Mouse (Mus musculus): Measurements from ENCODE around the gene Rpsa. TPM values are rescaled to one million over a fixed set of nuclear protein-coding genes. Genes with fewer than 3 reads are reported as not detected.
A peak's percentile ranks its signal among the peaks of the same experiment; 100 is the strongest.

Gene Rpsa
- polyA plus RNA-seq, 1 experiment from 2014 or later, result 941 TPM

DNA sequence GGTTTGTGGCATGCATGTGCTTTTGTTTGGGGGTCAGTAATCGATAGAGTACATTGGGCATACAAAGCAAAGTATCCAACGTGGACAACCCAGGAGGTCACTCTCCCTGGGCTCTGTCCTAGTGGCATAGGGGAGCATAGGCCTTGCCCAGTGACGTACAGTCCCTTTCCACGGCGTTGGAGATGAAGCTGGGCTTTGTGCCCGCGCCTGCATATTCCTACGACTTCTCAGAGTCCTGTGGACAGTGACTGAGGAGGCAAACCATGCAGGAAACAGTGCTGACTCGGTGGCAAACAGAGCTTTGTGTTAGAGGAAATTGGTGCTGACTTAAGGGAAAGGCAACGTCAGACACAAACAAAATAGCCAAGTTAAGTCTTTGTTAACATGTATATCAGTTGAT, 1.8 kb downstream of the Rpsa start:
- Histone ChIP-seq H3K4me3 (ENCODE audit: low read depth, low read length) (peak overlapping the region; percentile 99; the same call in 1 of the 2 replicates), H3K27me3 (ENCODE audit: control insufficient read depth, insufficient read depth, low read length) (no peaks in the 10 kb centered on the region), H3K4me2 (replicated peaks; ENCODE audit: low read depth) (peak overlapping the region; percentile 73), H3K4me1 (replicated peaks; ENCODE audit: control insufficient read depth, insufficient read depth) (no peaks in the 10 kb centered on the region), H3K36me3 (ENCODE audit: control insufficient read depth, insufficient read depth, low read length) (peaks cover 15% of the 10 kb centered on the region; the same call in 1 of the 2 replicates), H3K27ac (replicated peaks) (no peak overlapping the region), H3K9ac (ENCODE audit: low read length) (peak overlapping the region; percentile 97; the same call in 1 of the 2 replicates), H3K9me3 (ENCODE audit: control insufficient read depth, low read length) (no peaks in the 10 kb centered on the region)
- ATAC-seq (ENCODE audit: low FRiP score, low TSS enrichment) (no peak), DNase-seq (ENCODE audit: low spot score) (no peak)
- 60% methylated on average over 10 of the region's 10 CpGs for WGBS
- no peak for TF ChIP-seq CTCF (IDR thresholded peaks at IDR 0.05; ENCODE audit: low read depth)
- no peak for TF ChIP-seq EP300 (optimal IDR thresholded peaks at IDR 0.05)

DNA sequence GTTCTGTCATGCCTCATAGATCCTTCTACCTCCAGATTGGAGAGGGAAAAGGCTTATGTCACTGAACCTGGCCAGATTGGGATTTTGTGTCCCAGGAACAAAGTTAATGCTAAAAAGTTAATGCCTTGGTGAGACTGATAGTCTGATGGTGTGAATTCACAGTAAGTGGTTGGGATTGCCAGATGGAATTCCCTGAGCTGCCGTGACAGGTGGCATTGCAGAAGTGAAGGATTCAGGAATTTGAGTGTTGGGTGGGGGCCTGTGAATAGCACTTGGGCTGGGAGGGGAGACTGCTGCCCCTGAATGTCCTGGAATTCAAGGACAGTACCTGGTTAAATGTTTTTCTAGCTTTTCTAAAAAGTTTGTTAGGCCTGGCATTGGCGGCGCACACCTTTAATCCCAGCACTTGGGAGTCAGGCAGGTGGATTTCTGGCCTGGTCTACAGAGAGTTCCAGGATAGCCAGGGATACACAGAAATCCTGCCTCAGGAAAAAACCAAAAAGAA, 4.3 kb downstream of the Rpsa start:
- Histone ChIP-seq H3K27ac (replicated peaks) (no peak overlapping the region), H3K27me3 (ENCODE audit: control insufficient read depth, insufficient read depth, low read length) (no peaks in the 10 kb centered on the region), H3K4me1 (replicated peaks; ENCODE audit: control insufficient read depth, insufficient read depth) (no peaks in the 10 kb centered on the region), H3K9ac (ENCODE audit: low read length) (no peak overlapping the region), H3K4me2 (replicated peaks; ENCODE audit: low read depth) (no peak overlapping the region), H3K36me3 (ENCODE audit: control insufficient read depth, insufficient read depth, low read length) (peaks cover 15% of the 10 kb centered on the region; the same call in 1 of the 2 replicates), H3K4me3 (ENCODE audit: low read depth, low read length) (no peak overlapping the region), H3K9me3 (ENCODE audit: control insufficient read depth, low read length) (no peaks in the 10 kb centered on the region)
- ATAC-seq (ENCODE audit: low FRiP score, low TSS enrichment) (no peak), DNase-seq (ENCODE audit: low spot score) (no peak)
- no peak for TF ChIP-seq CTCF (IDR thresholded peaks at IDR 0.05; ENCODE audit: low read depth)
- TF ChIP-seq EP300 (optimal IDR thresholded peaks at IDR 0.05), result no peak
- WGBS, result 84% methylated on average over 3 of the region's 3 CpGs

DNA sequence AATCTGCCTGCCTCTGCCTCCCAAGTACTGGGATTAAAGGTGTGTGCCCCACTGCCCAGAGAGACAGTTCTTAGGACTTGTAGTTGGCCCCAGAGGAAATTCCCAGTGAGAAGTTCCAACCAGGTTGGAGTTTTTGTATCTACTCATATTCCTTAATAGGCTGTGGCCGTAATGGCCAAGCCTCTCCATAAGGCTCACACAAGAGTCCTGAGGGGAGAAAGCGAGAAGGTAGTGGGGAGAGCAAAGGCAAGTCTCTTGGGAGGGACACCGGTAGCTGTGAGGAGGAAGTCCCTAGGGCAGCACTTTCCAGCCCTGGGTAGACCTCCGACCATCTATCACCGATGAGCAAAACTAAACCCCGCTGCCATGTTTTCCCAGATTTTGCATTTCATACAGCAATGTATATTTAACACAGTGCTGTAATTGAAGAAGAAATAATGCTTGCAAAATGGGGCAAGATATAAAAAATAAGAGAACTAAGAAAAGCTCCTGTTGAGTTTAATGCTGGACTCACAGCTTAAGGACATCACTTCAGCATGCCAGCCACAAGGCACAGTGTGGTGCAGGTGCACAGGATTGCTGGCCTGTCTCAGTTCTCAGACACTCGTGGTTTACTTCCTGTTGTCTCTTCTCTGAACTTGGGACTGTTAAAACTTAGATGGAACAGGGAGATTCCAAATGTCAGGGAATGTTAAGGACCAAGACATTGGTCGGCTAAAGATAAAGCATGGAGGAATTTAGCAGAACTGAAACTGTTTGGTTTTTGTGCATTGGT, 5.7 kb downstream of the Rpsa start:
- DNase-seq (ENCODE audit: low spot score), result no peak
- Histone ChIP-seq H3K36me3 (ENCODE audit: control insufficient read depth, insufficient read depth, low read length) (peaks cover 15% of the 10 kb centered on the region; the same call in 1 of the 2 replicates), H3K4me2 (replicated peaks; ENCODE audit: low read depth) (no peak overlapping the region), H3K9me3 (ENCODE audit: control insufficient read depth, low read length) (no peaks in the 10 kb centered on the region), H3K27me3 (ENCODE audit: control insufficient read depth, insufficient read depth, low read length) (no peaks in the 10 kb centered on the region), H3K27ac (replicated peaks) (no peak overlapping the region), H3K9ac (ENCODE audit: low read length) (no peak overlapping the region), H3K4me1 (replicated peaks; ENCODE audit: control insufficient read depth, insufficient read depth) (no peaks in the 10 kb centered on the region), H3K4me3 (ENCODE audit: low read depth, low read length) (no peak overlapping the region)
- whole genome bisulfite sequencing, result 46% methylated on average over 8 of the region's 8 CpGs
- no peak for TF ChIP-seq CTCF (IDR thresholded peaks at IDR 0.05; ENCODE audit: low read depth)
- no peak for TF ChIP-seq EP300 (optimal IDR thresholded peaks at IDR 0.05)
- ATAC-seq (ENCODE audit: low FRiP score, low TSS enrichment), result no peak

- H3K4me3 ChIP-seq (ENCODE audit: low read depth, low read length), result no peak overlapping the region
- peaks cover 15% of the 10 kb centered on the region; the same call in 1 of the 2 replicates for H3K36me3 ChIP-seq (ENCODE audit: control insufficient read depth, insufficient read depth, low read length)
- ATAC-seq (ENCODE audit: low FRiP score, low TSS enrichment) (no peak), DNase-seq (ENCODE audit: low spot score) (no peak)
- no peaks in the 10 kb centered on the region for H3K27me3 ChIP-seq (ENCODE audit: control insufficient read depth, insufficient read depth, low read length)
- H3K9me3 ChIP-seq (ENCODE audit: control insufficient read depth, low read length), result no peaks in the 10 kb centered on the region
- TF ChIP-seq CTCF (IDR thresholded peaks at IDR 0.05; ENCODE audit: low read depth) (no peak), EP300 (optimal IDR thresholded peaks at IDR 0.05) (no peak)
- no peaks in the 10 kb centered on the region for H3K4me1 ChIP-seq (replicated peaks; ENCODE audit: control insufficient read depth, insufficient read depth)
- H3K27ac ChIP-seq (replicated peaks), result no peak overlapping the region
- no peak overlapping the region for H3K4me2 ChIP-seq (replicated peaks; ENCODE audit: low read depth)
- WGBS, result 34% methylated on average over 6 of the region's 6 CpGs
- H3K9ac ChIP-seq (ENCODE audit: low read length), result no peak overlapping the region
Observed at GRCm38 (mm10) chr9:120133755-120134475, 6.4 kb downstream of the Rpsa start.

GRCm38 (mm10) chr9:120134529-120135160, 7.2 kb downstream of the Rpsa start:
- Histone ChIP-seq H3K4me1 (replicated peaks; ENCODE audit: control insufficient read depth, insufficient read depth) (no peaks in the 10 kb centered on the region), H3K27ac (replicated peaks) (no peak overlapping the region), H3K9ac (ENCODE audit: low read length) (no peak overlapping the region), H3K36me3 (ENCODE audit: control insufficient read depth, insufficient read depth, low read length) (peaks cover 9% of the 10 kb centered on the region; the same call in 1 of the 2 replicates), H3K4me2 (replicated peaks; ENCODE audit: low read depth) (no peak overlapping the region), H3K27me3 (ENCODE audit: control insufficient read depth, insufficient read depth, low read length) (no peaks in the 10 kb centered on the region), H3K4me3 (ENCODE audit: low read depth, low read length) (no peak overlapping the region), H3K9me3 (ENCODE audit: control insufficient read depth, low read length) (no peaks in the 10 kb centered on the region)
- ATAC-seq (ENCODE audit: low FRiP score, low TSS enrichment) (no peak), DNase-seq (ENCODE audit: low spot score) (no peak)
- WGBS, result 73% methylated on average over 13 of the region's 13 CpGs
- TF ChIP-seq EP300 (optimal IDR thresholded peaks at IDR 0.05), result no peak
- TF ChIP-seq CTCF (IDR thresholded peaks at IDR 0.05; ENCODE audit: low read depth), result no peak

Data from stomach, postnatal 0 days (tissue).